Mouse (Mus musculus) cerebellum, adult 9-10 months (tissue): ENCODE results near the gene Sbp.

Experiments used
- DNase-seq: peaks from one replicate; pipeline ENCODE4 v3.0.0; 2022

The Sbp gene

GRCm38 (mm10) chr17:23992789-23993553 lies 51.5 kb downstream of the Sbp start:
- no peak for DNase-seq

- peak; percentile 89 for DNase-seq
Observed at GRCm38 (mm10) chr17:23993559-23994428, 52.3 kb downstream of the Sbp start.

- no peak for DNase-seq
Observed at GRCm38 (mm10) chr17:23994667-23995066, 53.2 kb downstream of the Sbp start.
